Mouse (Mus musculus) neutrophil, adult 5-6 weeks (primary cell): ENCODE results near the gene Cenpq. TPM values are rescaled to one million over a fixed set of nuclear protein-coding genes. Genes with fewer than 3 reads are reported as not detected.
A peak's percentile ranks its signal among the peaks of the same experiment; 100 is the strongest.

Experiments used
- ATAC-seq: fragments of 151-379, 151-347 bp; 2 replicates; pipeline ENCODE4 v1.8.0; 2017; ENCODE audit warnings: mild to moderate bottlenecking, moderate TSS enrichment; ENCODE audit not compliant: insufficient number of reproducible peaks, poor library complexity, low FRiP score, severe bottlenecking; ENCODE audit errors: extremely low read depth
- total RNA-seq: library from RNA; stranded (forward); fragments of 200-1000 nt; gene quantifications from 2 replicates; pipeline ENCODE4 v1.2.3, GENCODE M21; 2017

Gene Cenpq
- 23.9 and 25.5 TPM in 2 replicates for total RNA-seq

DNA sequence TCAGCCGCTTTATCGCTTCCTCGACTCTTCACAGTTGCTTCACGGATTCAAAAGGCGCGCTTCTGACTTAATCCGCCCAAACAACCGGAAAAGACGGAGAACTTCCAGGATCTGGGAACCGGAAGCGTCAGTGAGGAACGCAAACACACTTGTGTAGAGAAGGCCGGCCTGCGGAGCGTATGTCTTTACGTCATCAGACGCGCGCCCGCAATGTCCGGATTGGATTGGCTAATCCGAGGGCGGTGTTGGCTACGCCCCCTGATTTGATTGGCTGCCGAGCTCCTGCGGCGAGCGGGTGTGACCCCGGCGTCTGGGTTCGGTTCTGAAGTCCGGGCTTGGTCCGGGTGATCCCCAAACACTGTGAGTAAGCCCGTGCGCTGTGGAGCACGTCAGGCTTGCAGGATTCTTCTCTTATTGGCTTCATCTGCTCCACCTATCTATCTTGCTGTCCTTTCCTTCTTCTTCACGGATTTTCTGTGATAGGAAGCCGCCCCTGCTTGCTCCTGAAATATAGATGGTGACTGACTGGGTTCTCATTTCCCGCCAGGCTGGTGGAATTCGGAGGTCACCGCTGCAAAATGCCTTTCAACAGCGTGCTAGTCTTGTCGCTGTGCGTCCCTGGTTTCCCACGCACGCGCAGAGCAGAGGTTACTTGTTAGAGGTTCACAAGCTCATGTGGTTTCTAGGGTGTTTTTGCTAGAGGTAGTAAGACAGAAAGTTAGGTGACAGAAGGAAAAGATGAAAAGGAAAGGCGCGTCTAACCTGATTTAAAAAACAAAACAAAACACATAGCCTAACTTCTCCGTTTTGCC lies at the start of gene Cenpq, which contains the start of gene Mut:
Gene Cenpq (minus strand): TSS at position 628 of the 812 bp plus-strand sequence.
Gene Mut (plus strand): TSS at position 266 of the 812 bp plus-strand sequence.
- peak; percentile 100 for ATAC-seq

DNA sequence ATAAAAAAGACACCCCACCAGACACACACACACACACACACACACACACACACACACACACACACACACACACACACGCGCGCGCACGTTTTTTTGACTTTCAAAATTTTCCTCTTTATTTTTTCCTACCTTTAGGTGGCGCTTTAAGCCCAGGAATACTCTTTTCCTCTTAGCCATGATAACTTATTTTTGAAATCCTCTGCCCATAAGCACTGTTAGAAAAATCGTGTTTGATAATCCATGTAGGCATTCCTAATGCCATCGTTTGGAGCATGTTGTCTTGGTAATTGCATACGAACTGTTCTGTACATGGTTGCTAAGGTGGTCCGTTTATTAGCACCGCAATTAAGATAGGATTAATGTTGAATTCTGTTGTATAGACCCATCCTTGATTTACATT lies 43.1 kb upstream of the Cenpq start:
- no peak for ATAC-seq

DNA sequence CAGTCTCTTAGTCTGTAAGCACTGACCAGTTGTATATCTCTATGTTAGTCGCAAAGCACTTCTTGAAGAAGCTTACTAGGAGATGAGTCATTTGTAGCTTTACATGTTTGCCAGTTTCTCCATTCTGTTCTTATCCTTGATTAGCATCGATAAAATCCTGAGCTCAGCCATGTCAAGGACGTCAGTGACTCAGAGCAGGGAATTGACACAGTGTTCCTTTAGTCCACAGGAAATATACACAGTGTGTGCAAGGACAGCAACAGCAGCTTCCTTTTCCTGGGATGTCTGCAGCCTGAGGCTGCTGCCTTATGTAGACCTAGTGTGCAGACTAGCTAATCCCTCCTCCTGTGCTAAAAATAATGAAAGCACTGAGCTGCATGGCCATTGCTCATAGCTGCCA lies 13.7 kb upstream of the Cenpq start:
- no peak for ATAC-seq

DNA sequence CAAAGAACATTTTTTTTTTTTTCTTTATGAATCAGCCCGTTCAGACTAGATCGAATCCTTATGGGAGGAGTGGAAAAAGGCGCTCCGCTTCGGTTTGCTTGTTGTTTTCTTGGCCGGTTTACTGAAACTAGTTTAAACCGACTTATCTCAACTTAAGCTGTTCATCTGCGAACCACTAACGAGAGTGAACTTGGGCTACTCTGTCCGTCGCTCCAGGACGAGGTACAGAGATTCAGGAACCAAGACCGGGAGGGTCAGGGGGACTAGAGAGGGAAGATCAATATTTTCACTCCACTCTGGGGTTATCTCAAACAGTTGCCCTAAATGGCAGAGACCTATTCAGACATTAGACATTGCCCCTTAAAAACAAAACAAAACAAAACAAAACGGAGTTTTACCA lies 862 bp downstream of the Cenpq start:
- no peak for ATAC-seq

DNA sequence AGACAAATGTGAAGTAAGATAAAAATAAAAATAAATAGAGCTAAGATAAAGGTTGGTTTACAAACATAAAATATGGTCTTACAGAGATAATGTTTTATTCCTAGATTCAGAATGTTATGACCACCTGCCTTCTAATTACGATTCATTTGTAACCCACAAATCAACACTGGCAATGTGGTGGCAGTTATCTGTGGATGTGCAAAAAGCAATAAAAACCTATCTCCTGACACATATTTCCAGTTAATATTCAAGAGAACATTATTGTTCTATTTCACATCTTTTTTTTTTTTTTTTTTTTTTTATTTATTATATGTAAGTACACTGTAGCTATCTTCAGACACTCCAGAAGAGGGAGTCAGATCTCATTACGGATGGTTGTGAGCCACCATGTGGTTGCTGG lies 19.3 kb downstream of the Cenpq start:
- no peak for ATAC-seq

DNA sequence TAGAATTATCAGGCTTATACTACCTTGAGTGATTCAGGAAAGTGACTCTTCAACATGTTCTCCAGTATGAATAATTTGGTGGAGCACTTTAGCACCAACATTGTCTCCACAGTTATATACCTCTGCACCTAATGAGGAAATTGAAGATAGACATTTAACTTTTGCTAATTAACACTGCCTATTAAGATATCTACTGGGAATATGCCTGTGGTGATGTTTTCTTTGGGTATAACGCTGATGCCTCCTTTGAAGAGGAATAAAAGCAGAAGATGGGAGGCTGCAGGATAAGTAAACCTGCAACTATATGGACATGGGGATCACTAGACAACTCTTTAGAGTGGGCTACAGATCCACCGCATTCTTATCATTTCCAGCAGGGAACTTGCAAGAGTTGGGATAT lies 20.6 kb downstream of the Cenpq start, which contains the start of gene Glyatl3:
Gene Glyatl3 (minus strand): TSS at position 101 of the 400 bp plus-strand sequence.
- no peak for ATAC-seq

DNA sequence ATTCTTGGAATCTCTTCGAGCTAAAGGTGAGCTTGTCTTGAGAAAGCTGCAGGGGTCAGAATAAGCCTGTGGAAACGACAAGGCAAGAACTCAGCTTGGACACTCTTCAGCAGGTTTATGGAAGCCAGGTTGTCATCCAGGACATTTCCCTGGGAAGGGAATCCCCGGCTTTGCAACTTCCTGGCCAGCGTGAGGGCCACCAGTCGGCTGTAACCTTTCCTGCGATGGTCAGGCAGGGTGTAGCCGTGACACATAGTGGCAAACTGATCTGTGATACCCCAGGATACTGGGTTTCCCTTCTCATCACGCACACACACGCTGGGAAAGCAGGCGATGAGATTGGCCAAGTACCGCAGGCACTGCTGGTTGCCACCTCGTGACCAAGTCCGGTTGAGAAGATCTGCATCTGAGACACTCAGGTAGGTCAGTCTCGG lies 30.1 kb downstream of the Cenpq start:
- no peak for ATAC-seq

DNA sequence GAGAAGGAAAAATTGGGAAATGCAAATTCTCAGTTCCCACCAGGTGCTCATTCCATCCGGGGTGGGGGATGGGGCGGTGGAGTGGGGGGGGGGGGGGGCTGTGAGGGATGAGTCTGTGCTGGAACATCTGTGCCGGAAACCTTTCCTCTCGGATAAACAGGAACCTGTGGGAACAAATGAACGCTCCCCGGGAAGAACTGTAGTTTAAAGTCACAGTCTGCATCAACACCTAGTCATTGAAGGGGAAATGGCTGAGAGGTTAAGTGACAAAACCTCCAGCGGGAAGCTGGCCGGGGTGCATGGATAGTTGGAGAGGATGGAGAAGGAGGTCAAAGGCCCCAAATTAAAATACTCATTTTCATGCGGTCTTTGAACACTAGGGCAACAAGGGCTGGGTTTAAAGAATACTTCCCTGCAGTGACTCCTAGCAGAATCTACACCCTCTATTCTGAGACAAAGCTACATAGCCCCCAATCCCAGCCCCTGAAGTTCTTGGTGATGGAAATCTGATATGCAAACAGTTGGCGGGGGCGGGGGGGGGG lies 30.7 kb downstream of the Cenpq start:
- ATAC-seq = no peak

DNA sequence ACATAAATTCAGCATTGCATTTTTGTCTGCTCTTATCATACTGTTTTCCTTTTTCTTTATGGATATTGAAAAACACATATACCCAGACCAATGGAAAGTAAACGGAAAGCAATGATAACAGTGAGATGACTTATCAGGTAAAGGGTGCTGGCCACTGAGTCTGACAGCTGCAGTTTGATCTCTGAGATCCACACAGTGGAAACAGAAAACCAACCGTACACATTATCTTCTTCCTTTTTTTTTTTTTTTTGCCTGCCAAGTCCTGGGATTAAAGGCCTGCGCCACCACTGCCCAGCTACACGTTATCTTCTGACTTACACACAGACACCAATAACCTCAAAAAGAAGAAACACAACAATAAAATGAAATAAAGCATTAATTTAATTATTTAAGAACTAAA lies 31.5 kb downstream of the Cenpq start:
- no peak for ATAC-seq

DNA sequence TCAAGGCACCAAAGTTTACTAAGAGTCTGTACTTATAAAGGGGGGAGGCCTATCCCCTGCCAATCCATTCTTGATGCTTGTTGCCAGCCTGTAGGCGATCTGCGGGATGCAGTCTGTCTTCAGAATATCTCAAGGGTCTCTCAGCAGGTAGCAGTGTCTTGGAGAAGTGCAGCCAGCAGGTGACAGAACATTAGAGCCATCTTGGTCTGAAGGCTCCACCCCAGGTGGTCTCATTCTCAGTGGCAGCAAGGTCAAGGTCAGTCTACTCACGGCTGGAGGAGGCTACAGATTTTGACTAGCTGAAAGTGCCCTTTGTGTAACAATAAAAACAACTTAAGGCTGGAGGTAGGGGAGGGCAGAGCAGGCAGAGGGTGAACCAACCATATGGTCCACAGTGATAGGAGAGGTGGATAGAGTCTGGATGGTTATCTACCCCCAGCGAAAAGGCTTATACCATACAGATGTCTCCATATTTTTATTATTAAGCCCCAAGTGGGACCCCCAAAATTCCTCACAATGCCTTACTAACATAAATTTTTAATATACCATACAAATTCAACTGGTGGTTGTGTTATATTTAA lies 35.0 kb downstream of the Cenpq start:
- no peak for ATAC-seq

DNA sequence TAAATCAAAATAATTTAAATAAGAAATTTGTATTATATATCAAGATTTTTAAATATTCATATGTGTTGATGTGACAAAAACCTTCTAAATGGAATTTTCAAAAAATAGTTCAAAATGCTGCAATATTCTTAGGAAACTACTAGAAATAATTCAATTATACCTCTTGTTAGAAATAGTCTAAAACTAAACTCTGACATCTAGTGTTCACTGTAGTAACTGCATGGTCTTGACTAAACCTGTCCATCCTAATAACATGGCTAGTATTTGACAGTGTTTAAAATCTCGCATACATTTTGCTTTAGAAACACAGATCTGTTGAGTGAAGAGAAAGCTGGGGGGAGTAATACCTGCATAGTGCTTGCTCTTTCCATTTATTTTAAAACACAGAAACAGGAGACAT lies 38.0 kb downstream of the Cenpq start:
- ATAC-seq = no peak

DNA sequence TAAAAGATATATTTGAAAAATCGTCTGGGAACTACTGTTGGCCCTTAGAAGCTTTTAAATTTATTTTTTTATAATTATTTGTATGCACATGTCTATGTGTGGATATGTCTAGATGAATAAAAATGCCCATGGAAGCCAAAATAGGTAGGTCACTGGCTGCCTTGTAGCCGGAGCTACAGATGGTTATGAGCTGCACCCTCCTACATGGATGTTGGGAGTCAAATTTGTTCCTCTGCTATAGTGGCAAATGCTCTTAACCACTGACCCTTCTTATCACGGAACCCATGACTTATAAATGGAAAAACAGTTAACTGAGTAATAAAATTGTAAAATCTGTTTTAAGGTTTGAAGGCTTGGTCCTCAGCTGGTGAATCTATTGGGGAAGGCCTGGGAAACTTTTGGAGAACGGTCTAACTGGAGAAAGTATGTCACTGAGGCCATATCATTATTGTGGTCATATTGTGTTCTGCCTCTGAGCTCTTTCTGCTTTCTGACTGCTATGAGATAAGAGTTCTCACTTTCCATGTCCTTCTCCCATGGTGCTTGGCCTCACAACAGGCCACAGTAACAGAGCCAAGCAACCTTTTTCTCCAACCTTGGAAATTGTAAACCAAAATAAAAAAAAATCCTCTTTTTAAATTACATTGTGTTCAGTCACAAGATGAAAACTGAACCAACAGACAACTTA lies 46.9 kb downstream of the Cenpq start:
- ATAC-seq = no peak

DNA sequence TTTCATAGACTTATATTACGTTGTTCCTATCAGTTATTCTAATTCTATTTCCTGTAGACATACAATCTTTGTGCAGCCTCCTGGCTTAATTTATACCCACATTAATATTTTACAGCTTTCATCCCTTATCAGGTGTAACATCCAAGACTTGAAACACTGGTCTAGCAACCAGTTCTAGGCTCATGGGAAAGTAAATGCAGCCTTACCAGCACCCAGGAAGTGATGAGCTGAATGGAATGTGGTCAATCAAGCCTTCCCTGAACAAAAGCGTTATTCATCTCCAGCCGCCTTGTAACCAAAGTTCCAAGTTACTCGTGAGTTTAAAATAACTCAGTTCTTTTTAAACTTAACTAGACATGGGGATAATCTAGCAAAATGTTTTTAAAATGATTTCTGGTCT lies 49.7 kb downstream of the Cenpq start:
- ATAC-seq = no peak

DNA sequence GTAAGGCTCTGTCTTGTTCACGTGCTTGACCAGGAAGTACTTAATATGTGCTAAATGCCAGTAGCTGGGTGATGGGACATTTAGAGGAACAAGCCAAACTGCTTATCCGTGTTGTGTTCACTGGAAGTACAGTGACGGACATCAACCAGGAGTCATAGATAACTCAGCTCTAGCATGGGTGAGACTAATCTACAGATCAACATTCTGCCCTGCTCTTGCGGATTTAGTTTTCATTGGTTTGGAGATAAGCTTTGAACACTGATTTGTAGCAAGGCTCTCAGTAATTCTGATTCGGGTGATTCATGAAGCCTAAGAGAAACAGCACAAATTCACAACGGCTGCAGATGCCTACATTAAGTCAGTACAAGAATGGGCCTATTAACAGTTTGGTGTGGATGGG lies 52.7 kb downstream of the Cenpq start:
- ATAC-seq = no peak

DNA sequence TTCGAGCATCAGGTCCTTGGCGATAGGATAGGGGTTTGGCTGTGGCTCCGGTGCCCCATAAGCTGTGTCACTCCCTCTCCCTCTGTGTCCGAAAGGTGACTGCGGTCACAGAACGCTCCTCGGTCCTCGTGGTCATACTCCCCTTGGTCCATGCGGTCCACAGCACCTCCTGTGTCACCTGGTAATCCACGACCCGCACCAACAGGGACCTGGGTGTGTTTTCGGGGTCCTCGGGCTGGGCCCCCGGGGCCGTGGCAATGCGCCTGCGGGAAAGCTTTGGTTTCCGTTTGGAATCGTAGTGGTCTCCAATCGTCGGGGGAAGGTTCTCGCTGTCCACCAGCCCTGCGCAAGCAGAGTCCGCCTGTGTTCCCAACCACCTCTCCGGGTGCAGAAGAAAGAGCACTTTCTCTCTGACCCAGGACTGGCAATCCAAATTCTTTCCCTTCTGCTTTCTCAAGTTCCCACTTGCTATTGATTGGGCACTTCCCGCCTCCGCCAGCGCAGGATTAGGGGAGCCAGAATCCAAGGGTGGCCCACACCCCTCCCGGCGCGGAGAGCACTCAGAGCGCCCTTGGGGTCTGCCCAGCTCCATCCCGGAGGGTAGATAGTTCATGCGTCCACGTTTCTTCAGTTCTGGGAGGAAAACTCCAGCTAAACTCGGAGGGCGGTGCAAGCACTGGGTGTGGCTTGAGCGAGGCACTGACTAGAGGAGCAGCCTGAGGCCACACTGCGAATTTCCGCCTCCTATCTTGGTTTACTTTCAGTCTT lies 54.7 kb downstream of the Cenpq start, which contains the start of gene 9130008F23Rik:
Gene 9130008F23Rik (minus strand): TSS at position 636 of the 768 bp plus-strand sequence.
- 0 out of 2 replicates have a peak, but pooled peaks have one; percentile 9 for ATAC-seq

DNA sequence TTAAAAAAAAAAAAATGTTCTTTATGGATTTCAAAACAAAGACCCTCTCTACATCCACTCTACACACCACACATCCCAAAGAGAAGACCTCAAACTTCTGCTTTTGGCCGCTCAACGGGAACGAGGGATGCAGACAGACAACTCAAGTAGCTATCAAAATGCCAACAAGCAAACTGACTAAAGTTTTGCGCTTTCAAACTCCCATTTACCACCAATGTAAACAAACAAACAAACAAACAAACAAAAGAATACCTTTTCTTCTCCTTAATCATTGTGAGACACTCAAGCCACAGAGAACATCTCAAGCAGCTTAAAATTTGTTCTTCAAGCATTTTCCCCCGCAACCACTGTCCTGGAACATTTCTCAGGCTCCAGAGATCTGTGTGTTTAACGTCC lies 55.3 kb downstream of the Cenpq start:
- ATAC-seq = no peak

DNA sequence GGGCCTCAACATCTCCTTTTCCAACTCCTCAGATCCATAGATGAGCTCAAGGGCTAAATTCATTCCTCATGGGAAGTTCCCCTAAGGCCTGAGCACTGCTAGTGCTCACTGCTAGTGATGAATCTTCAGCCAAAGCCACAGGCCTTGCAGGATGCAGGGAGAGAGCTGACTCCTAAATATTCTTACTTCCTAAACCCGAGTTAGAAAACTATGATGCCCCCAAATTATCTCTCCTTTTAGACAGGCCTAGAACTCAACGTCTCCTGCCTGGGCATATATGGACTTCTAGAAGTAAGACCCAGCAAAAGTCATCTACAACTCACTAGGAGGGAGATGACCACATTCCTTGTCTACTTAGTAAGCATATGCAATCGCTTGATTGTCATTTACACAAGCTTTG lies 57.1 kb downstream of the Cenpq start:
- no peak for ATAC-seq

DNA sequence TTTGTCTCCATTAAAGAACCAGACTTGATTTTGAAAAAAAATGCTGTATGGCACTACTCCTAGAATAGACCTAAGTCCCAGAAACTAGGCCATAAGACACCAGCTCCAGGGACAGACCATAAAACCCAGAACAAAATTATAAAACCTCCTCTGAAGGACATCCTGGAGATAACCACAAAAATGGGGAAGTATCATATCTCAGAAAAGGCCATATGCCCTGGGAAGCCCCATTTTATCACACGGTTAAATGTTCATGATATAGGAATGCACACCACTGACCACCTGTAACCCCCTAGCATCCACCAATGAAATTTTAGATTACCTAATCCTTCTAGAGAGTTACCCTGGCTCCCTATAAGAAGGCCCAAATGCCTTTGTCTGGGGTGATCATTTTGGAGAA lies 59.3 kb downstream of the Cenpq start:
- no peak for ATAC-seq

DNA sequence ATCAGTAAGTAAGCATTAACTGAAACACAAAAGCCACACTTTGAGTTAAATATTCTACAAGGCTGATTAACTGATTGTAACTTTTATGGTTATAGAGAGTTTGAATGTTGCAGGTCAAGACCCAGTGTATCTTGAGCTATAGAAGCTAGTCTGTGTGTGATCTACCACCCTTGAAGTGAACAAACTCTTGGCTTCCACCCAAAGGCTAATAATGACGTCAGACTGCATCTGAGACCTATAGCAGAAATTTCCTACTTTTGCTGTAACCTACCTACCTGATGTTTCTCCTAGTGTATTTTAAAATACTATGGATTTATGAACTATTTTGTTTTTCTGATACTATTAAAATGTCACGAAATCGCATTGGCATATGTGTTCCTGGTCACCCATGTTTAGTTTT lies 60.1 kb downstream of the Cenpq start:
- ATAC-seq = no peak
